ENCODE assay signal across 9 mouse cellular contexts in genomic region chr9:120345651-120346151, GRCm38 (mm10). TPM values are rescaled to one million over a fixed set of nuclear protein-coding genes. Genes with fewer than 3 reads are reported as not detected.
A peak's percentile ranks its signal among the peaks of the same experiment; 100 is the strongest.
DNase-seq lines count a peak whose midpoint lies in the region; ATAC-seq and TF ChIP-seq lines count a peak whose summit lies in the region.
"Had no signal": no experiment of that assay in that cellular context is flagged by ENCODE, and none has a peak within 500 bp of the region (broad histone marks: within the 10 kb centered on the region; RNA-seq: fewer than 3 reads in every experiment).

No protein-coding gene starts in this region.

- no peaks in the 10 kb centered on the region for H3K27me3 ChIP-seq in cerebellum, adult 2 months (ENCODE audit: control insufficient read depth, insufficient read depth, low read length)
- no peaks in the 10 kb centered on the region for H3K27me3 ChIP-seq in heart, embryonic 16.5 days (ENCODE audit: control insufficient read depth, insufficient read depth, low read length)
- H3K27me3 ChIP-seq in midbrain, postnatal 0 days (ENCODE audit: insufficient read depth, low read length) = no peaks in the 10 kb centered on the region

- 21% methylated on average over 5 of the region's 5 CpGs for WGBS in cerebellum, adult 2 months
- WGBS in heart, embryonic 16.5 days = 22% methylated on average over 5 of the region's 5 CpGs
- 27% methylated on average over 5 of the region's 5 CpGs for WGBS in midbrain, postnatal 0 days

- H3K4me1 ChIP-seq in cerebellum, adult 2 months (ENCODE audit: control insufficient read depth, insufficient read depth, low read length) = peaks cover 20% of the 10 kb centered on the region
- peaks cover 8% of the 10 kb centered on the region; the same call in 1 of the 2 replicates for H3K4me1 ChIP-seq in heart, embryonic 16.5 days (ENCODE audit: control insufficient read depth, insufficient read depth, low read length)
- H3K4me1 ChIP-seq in midbrain, postnatal 0 days (ENCODE audit: insufficient read depth, low read length) = peaks cover 9% of the 10 kb centered on the region; the same call in 1 of the 2 replicates

- H3K4me2 ChIP-seq in heart, embryonic 16.5 days (ENCODE audit: low read depth, low read length) = no peak overlapping the region
- no peak overlapping the region for H3K4me2 ChIP-seq in midbrain, postnatal 0 days (ENCODE audit: low read depth, low read length, poor library complexity, severe bottlenecking)

- no peak overlapping the region for H3K9ac ChIP-seq in heart, embryonic 16.5 days (ENCODE audit: low read length)
- no peak overlapping the region for H3K9ac ChIP-seq in midbrain, postnatal 0 days (replicated peaks; ENCODE audit: low read length, poor library complexity, severe bottlenecking)

- H3K4me3 ChIP-seq in cerebellum, adult 2 months (replicated peaks; ENCODE audit: insufficient read depth, low read depth, low read length) = no peak overlapping the region
- H3K4me3 ChIP-seq in heart, embryonic 16.5 days (ENCODE audit: low read length) = no peak overlapping the region
- no peak overlapping the region for H3K4me3 ChIP-seq in midbrain, postnatal 0 days (ENCODE audit: low read depth, low read length)

- H3K9me3 ChIP-seq in heart, embryonic 16.5 days (replicated peaks; ENCODE audit: control insufficient read depth, low read length) = no peaks in the 10 kb centered on the region
- no peaks in the 10 kb centered on the region for H3K9me3 ChIP-seq in midbrain, postnatal 0 days (ENCODE audit: low read length)

- peak in 1 of 2 experiments; percentile 33 for DNase-seq in cerebellum, adult 2 months
- peak; percentile 52 for DNase-seq in embryo, embryonic 10 days (ENCODE audit: low spot score)
- DNase-seq in kidney, postnatal 25 days = peak; percentile 43 to 63
- peak; percentile 50 for DNase-seq in midbrain, postnatal 0 days (ENCODE audit: low spot score)
- no peak for DNase-seq in testis, postnatal 14 days (ENCODE audit: low spot score)

- no peak for ATAC-seq in cerebellum, adult (ENCODE audit: insufficient number of reproducible peaks, low FRiP score, low TSS enrichment)
- 0 out of 2 replicates have a peak, but pooled peaks have one; percentile 23 for ATAC-seq in heart, embryonic 16.5 days (replicated peaks; ENCODE audit: extremely low read depth, insufficient read depth, low FRiP score)
- ATAC-seq in midbrain, postnatal 0 days (ENCODE audit: low FRiP score) = no peak
- ATAC-seq in inflammation-experienced regulatory T-cells, adult 6 months = no peak

- TF ChIP-seq CTCF in cerebellum, adult 2 months (IDR thresholded peaks at IDR 0.05; ENCODE audit: borderline replicate concordance, insufficient read depth, low read depth, low read length) = no peak
- no peak for TF ChIP-seq CTCF in midbrain, postnatal 0 days (IDR thresholded peaks at IDR 0.05)

- H3K27ac ChIP-seq in cerebellum, adult 2 months (ENCODE audit: insufficient read depth, low read length) = peak overlapping the region; percentile 52; the same call in 1 of the 2 replicates
- H3K27ac ChIP-seq in heart, embryonic 16.5 days (ENCODE audit: low read length) = no peak overlapping the region
- 0 out of 2 replicates have a peak overlapping the region, but pooled peaks have one; percentile 33 for H3K27ac ChIP-seq in midbrain, postnatal 0 days (ENCODE audit: low read depth, low read length)

- no peak for TF ChIP-seq POLR2A in cerebellum, adult 2 months (IDR thresholded peaks at IDR 0.05; ENCODE audit: borderline replicate concordance, insufficient read depth, low read length)

- no peaks in the 10 kb centered on the region for H3K36me3 ChIP-seq in heart, embryonic 16.5 days (ENCODE audit: control insufficient read depth, insufficient read depth)
- H3K36me3 ChIP-seq in midbrain, postnatal 0 days (ENCODE audit: insufficient read depth, low read length) = no peaks in the 10 kb centered on the region

RNA-seq across cellular contexts. Expression of gene Myrip, which starts 44.4 kb away (rescaled TPM):
- 18.2 and 22.1 TPM in 2 replicates for polyA plus RNA-seq in cerebellum, adult 2 months (2012; rRNA removed)
- 0.17 and 0.24 TPM in 2 replicates for polyA plus RNA-seq in heart, embryonic 16.5 days (2015; fragmentation: Nextera tagmentation; extraction: Ambion mirVana)
- 19.6 and 25.6 TPM in 2 replicates for total RNA-seq in midbrain, postnatal 0 days (2014; rRNA removed)
- polyA plus RNA-seq in midbrain, postnatal 0 days (2015; fragmentation: Nextera tagmentation; extraction: Ambion mirVana) = 6.8 and 7.0 TPM in 2 replicates
- polyA plus RNA-seq in inflammation-experienced regulatory T-cells, adult 6 months (2017; shearing (Covaris generic)) = not detected
- total RNA-seq: common myeloid progenitor, adult 5-6 weeks had no signal
